Comparison of ENCODE assay signal across 8 mouse cellular contexts in the genomic region with DNA sequence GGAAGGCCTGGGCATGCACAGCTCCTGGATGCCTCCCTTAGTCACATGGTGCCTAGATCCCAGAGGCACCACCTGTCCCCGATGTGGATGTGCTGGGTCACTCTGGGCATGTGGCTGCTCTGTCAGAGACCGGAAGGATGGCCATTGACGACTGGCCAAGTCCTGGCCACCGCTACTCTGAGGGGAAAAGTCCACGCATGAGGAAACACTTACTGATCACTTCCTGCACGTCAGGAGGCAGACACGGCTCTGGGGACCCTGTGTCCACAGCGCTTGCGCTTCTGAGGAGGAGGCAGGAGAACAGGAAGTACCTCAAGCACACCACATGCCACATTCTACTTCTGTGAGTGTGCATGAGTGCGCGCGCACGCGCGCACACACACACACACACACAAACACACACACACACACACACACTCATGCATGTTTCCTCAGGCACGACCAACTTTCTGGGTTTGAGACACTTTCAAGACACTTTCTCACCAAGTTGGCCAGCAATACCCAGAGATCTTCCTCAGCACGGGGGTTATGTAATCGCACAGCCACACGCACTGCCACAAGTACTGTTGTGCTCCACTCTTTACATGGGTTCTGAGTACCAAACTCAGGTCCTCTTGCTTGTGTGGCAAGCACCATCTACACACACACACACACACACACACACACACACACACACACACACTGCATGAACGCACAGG.
A peak's percentile ranks its signal among the peaks of the same experiment; 100 is the strongest.
DNase-seq lines count a peak whose midpoint lies in the region; ATAC-seq and TF ChIP-seq lines count a peak whose summit lies in the region.

No protein-coding gene starts in this region.

- no peak for TF ChIP-seq CTCF in stomach, postnatal 0 days (IDR thresholded peaks at IDR 0.05; ENCODE audit: low read depth)

- H3K27me3 ChIP-seq in heart, embryonic 12.5 days (replicated peaks) = no peaks in the 10 kb centered on the region
- H3K27me3 ChIP-seq in intestine, embryonic 14.5 days (replicated peaks; ENCODE audit: control insufficient read depth, insufficient read depth, low read length) = no peaks in the 10 kb centered on the region
- H3K27me3 ChIP-seq in lung, embryonic 15.5 days = no peaks in the 10 kb centered on the region
- H3K27me3 ChIP-seq in stomach, postnatal 0 days (ENCODE audit: control insufficient read depth, insufficient read depth, low read length) = no peaks in the 10 kb centered on the region

- H3K36me3 ChIP-seq in heart, embryonic 12.5 days = no peaks in the 10 kb centered on the region
- no peaks in the 10 kb centered on the region for H3K36me3 ChIP-seq in intestine, embryonic 14.5 days (ENCODE audit: control insufficient read depth, insufficient read depth, low read length)
- no peaks in the 10 kb centered on the region for H3K36me3 ChIP-seq in lung, embryonic 15.5 days
- H3K36me3 ChIP-seq in stomach, postnatal 0 days (ENCODE audit: control insufficient read depth, insufficient read depth, low read length) = no peaks in the 10 kb centered on the region

- 68% methylated on average over 20 of the region's 20 CpGs for WGBS in heart, embryonic 12.5 days
- 67% methylated on average over 20 of the region's 20 CpGs for WGBS in intestine, embryonic 14.5 days
- WGBS in lung, embryonic 15.5 days = 55% methylated on average over 20 of the region's 20 CpGs
- 71% methylated on average over 20 of the region's 20 CpGs for WGBS in stomach, postnatal 0 days

- H3K4me3 ChIP-seq in heart, embryonic 12.5 days = no peak overlapping the region
- no peak overlapping the region for H3K4me3 ChIP-seq in brown adipose tissue, adult 24 weeks (ENCODE audit: insufficient read depth, low read depth, low read length)
- H3K4me3 ChIP-seq in intestine, embryonic 14.5 days (ENCODE audit: low read depth, low read length) = no peak overlapping the region
- no peak overlapping the region for H3K4me3 ChIP-seq in lung, embryonic 15.5 days
- H3K4me3 ChIP-seq in stomach, postnatal 0 days (ENCODE audit: low read depth, low read length) = no peak overlapping the region

- H3K9ac ChIP-seq in heart, embryonic 12.5 days = no peak overlapping the region
- H3K9ac ChIP-seq in intestine, embryonic 14.5 days (ENCODE audit: low read length) = no peak overlapping the region
- no peak overlapping the region for H3K9ac ChIP-seq in lung, embryonic 15.5 days
- no peak overlapping the region for H3K9ac ChIP-seq in stomach, postnatal 0 days (ENCODE audit: low read length)

- DNase-seq in heart, adult 11 months = peak; percentile 99
- DNase-seq in intestine, embryonic 14.5 days (ENCODE audit: low spot score) = no peak
- no peak for DNase-seq in stomach, postnatal 0 days (ENCODE audit: low spot score)
- DNase-seq in right cerebral cortex, postnatal 36 days (ENCODE audit: low spot score in 2 of 2) = no peak
- DNase-seq in right cerebral cortex, adult 18-20 months = no peak

- H3K4me1 ChIP-seq in heart, embryonic 12.5 days (replicated peaks) = peaks cover 36% of the 10 kb centered on the region
- H3K4me1 ChIP-seq in brown adipose tissue, adult 24 weeks (ENCODE audit: control insufficient read depth, insufficient read depth, insufficient read length, low read length) = peaks cover 18% of the 10 kb centered on the region
- H3K4me1 ChIP-seq in intestine, embryonic 14.5 days (replicated peaks; ENCODE audit: control insufficient read depth, insufficient read depth, low read length) = peaks cover 34% of the 10 kb centered on the region
- peaks cover 62% of the 10 kb centered on the region for H3K4me1 ChIP-seq in lung, embryonic 15.5 days
- H3K4me1 ChIP-seq in stomach, postnatal 0 days (replicated peaks; ENCODE audit: control insufficient read depth, insufficient read depth) = peaks cover 14% of the 10 kb centered on the region

- TF ChIP-seq EP300 in stomach, postnatal 0 days (optimal IDR thresholded peaks at IDR 0.05) = no peak

- H3K4me2 ChIP-seq in heart, embryonic 12.5 days = no peak overlapping the region; the same call in 1 of the 2 replicates
- 0 out of 2 replicates have a peak overlapping the region, but pooled peaks have one; percentile 6 for H3K4me2 ChIP-seq in intestine, embryonic 14.5 days (ENCODE audit: low read length)
- H3K4me2 ChIP-seq in lung, embryonic 15.5 days = 0 out of 2 replicates have a peak overlapping the region, but pooled peaks have one; percentile 3
- H3K4me2 ChIP-seq in stomach, postnatal 0 days (replicated peaks; ENCODE audit: low read depth) = no peak overlapping the region

- H3K9me3 ChIP-seq in heart, embryonic 12.5 days (replicated peaks) = no peaks in the 10 kb centered on the region
- no peaks in the 10 kb centered on the region for H3K9me3 ChIP-seq in intestine, embryonic 14.5 days (ENCODE audit: control insufficient read depth, low read length)
- H3K9me3 ChIP-seq in lung, embryonic 15.5 days = no peaks in the 10 kb centered on the region
- no peaks in the 10 kb centered on the region for H3K9me3 ChIP-seq in stomach, postnatal 0 days (ENCODE audit: control insufficient read depth, low read length)

- no peak overlapping the region for H3K27ac ChIP-seq in heart, embryonic 12.5 days (ENCODE audit: poor library complexity, severe bottlenecking)
- H3K27ac ChIP-seq in brown adipose tissue, adult 24 weeks (replicated peaks; ENCODE audit: low read depth, low read length) = peak overlapping the region; percentile 71
- H3K27ac ChIP-seq in intestine, embryonic 14.5 days (ENCODE audit: low read depth) = peak overlapping the region; percentile 66; the same call in 1 of the 2 replicates
- peak overlapping the region; percentile 93 for H3K27ac ChIP-seq in lung, embryonic 15.5 days
- H3K27ac ChIP-seq in stomach, postnatal 0 days (replicated peaks) = peak overlapping the region; percentile 85

- no peak for ATAC-seq in heart, embryonic 12.5 days (ENCODE audit: insufficient number of reproducible peaks, low FRiP score)
- peak; percentile 2; the same call in 1 of the 2 replicates for ATAC-seq in intestine, embryonic 14.5 days (replicated peaks; ENCODE audit: low FRiP score, low TSS enrichment, low read depth)
- ATAC-seq in lung, embryonic 15.5 days (ENCODE audit: borderline replicate concordance, extremely low read depth, low FRiP score, low TSS enrichment) = 0 out of 2 replicates have a peak, but pooled peaks have one; percentile 0
- peak; percentile 9; the same call in 1 of the 2 replicates for ATAC-seq in stomach, postnatal 0 days (ENCODE audit: low FRiP score, low TSS enrichment)

Comparison
In these comparisons a context has a peak if more than half of its experiments do, and no peak if none do; other contexts are left out.
1. H3K4me2 ChIP-seq: peak in intestine, embryonic 14.5 days (single experiment) and lung, embryonic 15.5 days (single experiment); none in heart, embryonic 12.5 days (single experiment) and stomach, postnatal 0 days (single experiment).